Mouse (Mus musculus) thymus, postnatal 0 days (tissue): ENCODE results near the gene Mcm2. TPM values are rescaled to one million over a fixed set of nuclear protein-coding genes. Genes with fewer than 3 reads are reported as not detected.

ENCODE experiments used
- DNase-seq: peaks from one replicate; pipeline ENCODE4 v3.0.0-alpha.2; 2015; ENCODE audit warnings: low spot score
- polyA plus RNA-seq: library from polyadenylated mRNA; unstranded; fragments of >200 nt; fragmentation: Nextera tagmentation; extraction: Ambion mirVana; gene quantifications from 2 replicates; pipeline ENCODE4 v1.2.1, GENCODE M21; 2015

Mcm2 gene
- polyA plus RNA-seq, 1 experiment from 2014 or later, result 138 TPM

DNA sequence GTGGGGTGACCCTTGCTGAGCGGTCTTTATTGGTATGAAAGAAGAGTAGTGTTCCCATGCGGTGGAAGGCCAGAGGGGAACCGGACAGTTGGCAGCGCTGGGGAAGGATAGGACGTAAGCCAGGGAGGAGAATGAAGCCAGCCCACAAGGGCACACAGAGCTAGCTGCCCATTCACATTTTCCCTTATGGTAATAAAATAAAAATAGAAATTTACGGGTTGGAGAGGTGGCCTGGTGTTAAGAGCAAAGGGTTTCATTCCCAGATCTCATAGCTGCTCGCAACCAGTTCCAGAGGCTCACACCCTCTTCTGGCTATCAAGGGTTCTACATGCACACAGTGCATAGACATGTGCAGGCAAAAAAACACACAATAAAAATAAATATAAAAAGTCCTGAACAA is 48.5 kb downstream of the Mcm2 start:
- DNase-seq, result no peak

DNA sequence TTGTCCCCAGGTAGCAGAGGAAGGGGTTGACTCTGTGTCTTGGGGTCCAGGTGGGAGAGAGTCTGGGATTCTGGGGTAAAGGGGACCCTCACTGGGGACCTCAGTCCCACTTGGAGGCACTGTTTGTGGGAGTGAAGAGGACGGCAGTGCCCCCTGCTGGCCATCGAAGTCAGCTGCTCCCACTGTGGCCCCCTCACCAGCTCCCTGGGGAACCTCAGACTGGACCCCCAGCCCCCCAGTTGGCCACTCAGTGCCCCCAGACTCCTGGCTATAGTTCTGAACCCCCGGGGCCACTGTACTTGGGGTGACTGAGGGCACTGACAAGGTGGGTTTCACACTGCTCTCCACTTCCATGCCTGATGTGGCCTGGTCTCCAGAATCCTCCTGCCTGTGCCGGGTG is 49.3 kb downstream of the Mcm2 start:
- DNase-seq, result peak; percentile 56

DNA sequence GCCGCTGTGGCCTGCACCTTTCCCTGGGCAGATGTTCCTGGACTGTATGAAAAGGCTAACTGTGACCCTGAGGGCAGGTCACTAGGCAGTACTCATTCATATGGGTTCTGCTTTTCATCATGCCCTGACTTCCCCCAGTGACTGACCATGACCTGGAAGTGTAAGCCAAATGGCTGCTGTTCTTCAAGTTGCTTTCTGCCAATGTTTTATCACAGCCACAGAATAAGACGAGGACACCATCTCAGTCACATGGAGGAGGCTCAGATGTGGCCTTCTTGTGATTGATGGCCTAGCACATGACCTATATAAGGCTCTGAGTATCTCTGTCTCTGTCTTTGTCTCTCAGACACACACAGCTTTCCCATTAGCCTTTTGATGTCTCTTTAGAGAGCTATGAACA is 51.0 kb downstream of the Mcm2 start:
- DNase-seq, result no peak

DNA sequence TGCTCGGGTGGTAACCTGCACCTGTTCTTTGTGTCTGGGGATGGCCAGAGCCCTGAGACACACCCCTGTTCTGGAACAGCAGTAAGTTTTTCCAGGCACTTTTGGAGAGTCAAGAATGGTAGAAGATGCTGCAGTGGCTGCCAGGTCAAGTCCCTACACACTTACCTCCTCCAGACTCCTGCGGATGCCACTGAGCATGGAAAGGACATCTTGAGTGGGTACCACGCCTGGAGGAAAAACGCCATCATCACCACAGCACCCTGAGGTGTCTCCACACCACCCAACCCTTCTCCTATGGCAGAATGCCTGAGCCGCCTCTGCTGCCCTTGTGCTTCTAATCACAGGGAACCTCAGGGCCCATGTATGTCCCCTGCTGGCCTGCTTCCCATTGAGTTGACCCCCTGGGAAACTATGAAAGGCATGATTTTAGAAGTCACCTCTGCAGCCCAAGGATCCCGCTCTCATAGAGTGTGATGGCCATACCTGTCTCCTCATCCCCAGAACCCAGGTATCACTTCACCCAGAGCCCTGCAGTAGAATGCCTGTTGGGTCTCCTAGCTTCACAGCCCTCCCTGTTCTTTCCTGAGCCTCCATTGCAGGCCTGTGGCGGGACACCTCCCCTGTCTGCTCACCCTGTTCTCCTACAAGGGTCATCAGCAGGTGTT is 53.5 kb downstream of the Mcm2 start:
- DNase-seq, result no peak

DNA sequence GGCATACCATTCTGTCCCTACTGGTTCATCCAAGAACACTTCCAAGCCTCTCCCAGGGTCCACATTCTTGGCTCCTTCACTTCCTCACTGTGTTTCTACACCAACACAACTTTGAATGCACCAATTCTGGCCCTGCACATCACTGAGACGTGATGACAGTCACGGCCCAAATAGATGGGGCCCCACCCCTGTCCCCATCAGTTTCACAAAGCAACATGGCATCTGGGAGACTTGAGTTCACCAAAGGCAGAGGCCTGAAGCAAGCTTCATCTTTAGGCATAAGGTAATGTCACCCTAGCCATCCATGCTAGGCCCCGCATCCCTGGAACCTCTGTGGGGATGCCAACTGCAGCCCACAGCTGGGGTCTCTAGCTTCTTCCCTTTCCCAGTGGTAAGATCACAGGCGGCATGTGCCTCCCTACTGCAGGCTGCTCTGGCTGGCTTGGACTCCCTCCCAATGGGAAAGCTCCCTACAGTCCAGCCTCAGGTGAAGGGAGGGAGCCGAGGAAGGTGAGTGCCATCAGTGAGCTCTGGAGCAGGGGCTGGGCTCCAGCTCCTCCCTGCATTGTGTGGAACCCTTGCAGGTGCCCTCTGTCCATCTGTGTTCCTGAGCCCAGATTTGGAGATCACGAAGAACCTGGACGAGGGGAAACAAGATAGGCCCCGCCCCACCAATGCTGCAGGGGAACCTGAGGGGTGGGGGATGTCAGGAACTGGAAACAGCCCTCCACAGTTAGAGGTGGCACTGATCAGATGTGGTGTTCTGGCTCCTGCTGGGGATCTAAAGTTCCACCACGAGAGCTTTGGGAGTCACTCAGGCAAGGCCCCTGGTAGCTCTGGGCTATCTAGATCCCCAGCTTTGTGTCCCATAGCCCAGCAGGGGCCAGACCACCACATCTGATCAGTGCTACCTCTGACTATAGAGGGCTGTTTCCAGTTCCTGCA is 54.5 kb downstream of the Mcm2 start:
- no peak for DNase-seq

DNA sequence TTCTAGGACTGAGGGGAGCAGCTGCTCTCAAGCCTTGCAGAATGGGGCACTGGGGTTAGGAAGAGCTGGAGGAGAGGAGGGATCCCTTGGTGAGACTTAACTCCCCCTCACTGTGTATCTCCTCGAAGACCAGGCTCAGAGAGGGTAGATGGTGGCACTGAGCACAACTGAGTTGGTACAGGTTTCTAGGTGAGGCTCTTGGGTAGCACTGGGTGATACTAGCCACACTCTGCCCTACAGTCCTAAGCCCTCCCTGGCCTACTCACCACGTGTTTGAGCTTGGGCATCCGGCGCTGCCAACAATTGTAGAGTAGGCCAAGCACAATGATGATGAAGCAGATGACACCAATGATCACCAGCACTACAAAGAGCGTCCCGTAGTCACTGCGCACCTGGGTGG is 55.3 kb downstream of the Mcm2 start:
- no peak for DNase-seq

DNA sequence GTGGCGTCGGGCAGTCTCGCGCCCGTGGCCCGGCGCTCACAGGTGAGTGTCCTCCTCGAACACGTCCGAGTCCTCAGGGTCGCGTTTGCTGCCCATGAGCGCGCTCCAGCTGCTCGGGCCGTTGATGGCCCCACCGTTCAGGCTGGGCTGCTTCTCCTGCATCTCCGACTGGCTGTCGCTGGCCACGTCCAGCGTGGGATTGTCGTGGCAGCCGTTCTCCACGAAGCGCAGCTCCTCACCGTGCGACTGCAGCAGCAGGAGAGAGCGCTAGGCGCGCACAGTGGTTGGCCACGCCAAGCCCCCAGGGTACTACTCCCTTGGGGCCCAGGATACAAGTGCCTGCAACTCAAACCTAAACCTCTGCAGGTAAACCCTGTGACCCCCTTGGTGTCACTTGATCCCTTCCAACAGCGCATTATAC is 55.8 kb downstream of the Mcm2 start:
- peak; percentile 48 for DNase-seq

DNA sequence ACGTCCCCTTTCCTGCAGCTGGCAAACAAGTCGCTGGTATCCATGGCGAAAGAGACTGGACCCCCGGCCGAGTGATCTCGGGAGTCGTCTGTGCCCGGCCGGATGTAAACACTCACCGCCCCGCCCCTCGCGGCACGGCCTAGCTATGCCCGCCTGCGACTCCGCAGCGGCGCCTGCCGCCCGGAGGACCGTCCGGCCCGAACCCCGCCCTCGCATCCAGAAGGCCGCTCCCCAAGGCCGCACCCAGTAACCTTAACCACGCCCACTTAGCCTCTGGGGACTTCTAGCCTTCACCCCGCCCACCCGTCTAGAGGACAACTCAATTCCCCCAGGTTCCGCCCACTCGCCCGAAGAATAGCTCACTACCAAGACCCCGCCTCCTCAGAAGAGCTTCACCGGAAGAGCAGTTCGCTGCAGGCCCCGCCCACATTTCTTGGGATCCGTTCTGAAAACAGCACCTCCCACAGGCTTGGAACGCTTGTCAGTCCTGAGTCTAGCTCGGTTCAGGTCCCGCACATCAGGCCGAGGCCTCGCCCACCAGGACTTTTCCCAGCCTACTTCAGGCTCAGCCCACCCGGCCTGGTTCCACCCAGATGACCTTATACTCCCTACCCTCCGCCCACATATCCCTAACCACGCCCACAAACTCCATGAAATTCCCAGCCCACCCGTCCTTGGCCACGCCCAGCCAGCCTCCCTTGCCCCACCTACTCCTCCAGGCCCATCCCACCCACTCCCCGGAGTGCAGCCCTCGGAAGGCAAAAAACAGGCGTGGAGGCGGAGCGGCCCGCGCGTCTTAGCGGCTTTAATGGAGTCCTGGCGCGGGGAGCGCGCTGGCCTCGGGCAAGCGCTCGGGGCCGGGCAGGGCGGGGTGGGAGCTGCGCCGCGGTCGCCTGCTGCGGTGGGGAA is 56.5 kb downstream of the Mcm2 start, which contains the start of gene Abtb1:
Gene Abtb1, minus strand, starts transcription at position 204 of the 909 bp plus-strand sequence.
- peak; percentile 99 for DNase-seq

DNA sequence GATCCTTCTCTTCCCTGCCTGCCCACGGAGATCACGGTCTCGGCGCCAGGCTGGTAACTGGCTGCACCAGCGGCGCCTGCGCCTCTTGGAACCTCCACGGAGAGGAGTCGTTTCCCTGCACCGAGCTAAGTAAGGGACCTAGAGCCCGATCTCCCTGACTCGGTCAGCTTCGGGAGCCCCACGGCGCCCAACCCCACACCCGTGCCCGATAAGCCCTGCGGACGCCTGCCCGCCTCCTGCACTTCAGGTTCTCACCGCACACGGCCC is 57.1 kb downstream of the Mcm2 start:
- no peak for DNase-seq

DNA sequence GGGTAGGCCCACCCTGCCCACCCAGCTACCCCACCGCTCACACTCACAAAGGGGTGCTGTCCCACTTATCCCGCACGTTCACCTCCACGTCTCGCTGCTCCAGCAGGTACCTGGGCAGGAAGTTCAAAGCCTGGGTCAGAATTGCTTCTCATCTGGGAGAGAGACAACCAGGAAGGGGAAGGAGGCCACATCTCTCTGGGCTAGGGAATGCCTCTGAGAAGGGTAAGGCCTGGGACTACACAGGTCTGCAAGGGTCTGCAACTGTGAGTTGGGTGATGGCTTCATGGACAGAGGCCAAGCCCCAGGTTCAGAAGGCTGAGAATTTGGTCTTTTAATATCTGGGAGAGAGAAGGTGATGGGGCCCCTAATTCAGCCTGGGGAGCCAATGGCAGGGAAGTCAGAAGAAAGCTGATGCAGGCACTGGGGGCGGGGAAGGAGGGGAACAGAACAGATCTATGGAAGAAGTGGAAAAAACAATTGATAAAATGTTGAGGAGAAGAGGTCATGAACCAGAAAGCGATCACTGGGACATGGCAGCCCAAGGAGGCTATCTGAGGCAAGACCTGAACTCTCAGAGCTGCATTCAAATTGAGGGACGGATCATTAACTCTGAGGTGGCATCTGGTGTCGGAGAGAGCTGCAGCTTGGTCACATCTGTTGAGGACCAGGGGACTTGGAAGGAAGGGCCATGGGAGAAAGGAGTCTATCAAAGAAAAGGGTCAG is 57.6 kb downstream of the Mcm2 start:
- DNase-seq, result no peak

DNA sequence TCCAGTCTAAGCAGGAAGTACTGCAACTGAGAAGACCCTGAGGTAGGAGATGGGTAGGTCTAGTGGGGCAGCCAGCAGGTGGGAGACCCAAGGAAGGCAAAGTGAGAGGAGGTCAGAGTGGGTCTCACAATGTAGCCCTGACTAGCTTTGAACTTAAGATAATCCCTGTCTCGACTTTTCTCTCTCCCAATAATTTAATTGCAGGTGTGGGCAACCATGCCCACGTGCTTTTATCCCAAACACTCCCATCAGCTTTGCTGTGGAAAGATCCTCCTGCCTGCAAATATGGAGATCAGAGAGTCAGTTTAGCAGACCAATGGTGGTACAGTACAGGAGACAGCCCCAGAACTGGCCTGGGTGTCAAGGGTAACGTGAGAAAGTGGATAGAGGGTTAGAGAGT is 58.4 kb downstream of the Mcm2 start:
- no peak for DNase-seq

DNA sequence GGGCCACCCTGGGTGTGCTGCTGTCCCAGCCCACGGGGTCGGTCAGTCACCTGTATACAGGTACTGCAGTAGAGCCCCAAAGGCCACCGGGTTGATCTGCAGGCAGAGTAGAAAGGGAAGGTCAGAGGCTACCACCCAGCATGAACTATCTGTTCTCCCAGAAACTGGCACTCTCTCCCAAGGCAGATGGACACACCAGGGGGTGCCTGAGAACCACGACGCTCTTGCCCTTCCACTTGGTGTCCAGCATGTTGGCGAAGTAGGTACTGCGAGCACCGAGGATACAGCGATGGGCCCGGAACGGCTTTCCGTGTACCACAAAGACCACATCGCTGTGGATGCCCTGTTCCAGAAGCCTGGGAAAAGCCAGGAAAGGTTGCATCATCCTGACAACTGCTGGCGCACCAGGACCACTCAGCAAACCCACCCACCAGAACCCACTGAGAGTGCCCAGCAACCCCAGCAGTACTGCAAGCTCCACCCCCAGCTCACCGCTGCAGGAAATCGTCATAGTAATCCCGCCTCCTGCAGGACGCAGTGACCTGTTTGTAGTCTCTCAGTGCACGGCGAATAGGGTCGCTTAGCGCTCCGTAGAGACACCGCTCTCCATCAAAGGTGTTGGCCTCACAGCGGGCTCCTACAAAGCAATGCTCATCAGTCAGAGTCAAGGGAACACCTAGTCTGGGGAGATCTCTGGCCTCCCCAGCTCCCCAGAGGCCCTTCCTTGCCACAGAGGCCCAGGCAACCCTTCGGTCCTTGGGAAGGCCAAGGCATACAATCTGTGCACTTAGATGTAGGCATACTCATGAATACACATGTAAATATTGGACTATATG is 59.2 kb downstream of the Mcm2 start:
- no peak for DNase-seq

DNA sequence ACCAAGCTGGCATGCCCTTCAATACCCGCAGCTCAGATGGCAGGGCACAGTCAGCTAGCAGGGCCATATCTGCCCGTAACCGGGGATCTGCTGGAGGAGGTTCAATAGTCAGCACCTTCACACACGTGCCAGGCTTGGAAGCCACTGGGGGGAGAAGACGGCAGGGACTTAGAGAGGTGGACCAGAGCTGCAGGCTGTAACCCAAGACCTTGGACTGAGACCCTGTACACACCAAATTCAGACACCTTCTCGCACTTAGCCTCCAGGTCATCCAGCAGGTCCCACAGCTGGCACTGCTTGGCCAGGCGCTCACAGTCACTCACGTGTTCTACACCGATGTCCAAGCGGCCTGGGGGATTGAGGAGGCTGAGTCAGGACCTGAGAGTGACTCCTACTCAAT is 60.0 kb downstream of the Mcm2 start:
- no peak for DNase-seq

DNA sequence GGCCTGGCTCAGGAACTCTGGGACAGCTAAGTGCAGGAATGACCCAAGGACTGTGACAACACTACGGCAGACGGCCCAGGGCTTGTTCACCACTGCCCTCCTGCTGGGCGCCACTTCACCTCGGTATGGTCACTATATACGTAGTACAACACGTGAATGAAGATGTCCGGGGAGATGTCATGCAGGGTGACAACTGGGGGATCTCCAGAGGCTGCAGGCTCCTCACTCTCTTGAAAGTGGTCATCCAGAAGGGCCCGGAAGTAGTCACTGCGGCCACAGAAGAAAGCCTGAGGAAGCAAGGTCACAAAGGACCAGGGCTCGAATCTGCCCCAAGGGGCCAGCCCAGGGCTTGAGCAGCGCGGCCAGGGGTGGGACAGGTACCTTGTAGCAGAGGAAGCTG is 60.6 kb downstream of the Mcm2 start:
- no peak for DNase-seq

DNA sequence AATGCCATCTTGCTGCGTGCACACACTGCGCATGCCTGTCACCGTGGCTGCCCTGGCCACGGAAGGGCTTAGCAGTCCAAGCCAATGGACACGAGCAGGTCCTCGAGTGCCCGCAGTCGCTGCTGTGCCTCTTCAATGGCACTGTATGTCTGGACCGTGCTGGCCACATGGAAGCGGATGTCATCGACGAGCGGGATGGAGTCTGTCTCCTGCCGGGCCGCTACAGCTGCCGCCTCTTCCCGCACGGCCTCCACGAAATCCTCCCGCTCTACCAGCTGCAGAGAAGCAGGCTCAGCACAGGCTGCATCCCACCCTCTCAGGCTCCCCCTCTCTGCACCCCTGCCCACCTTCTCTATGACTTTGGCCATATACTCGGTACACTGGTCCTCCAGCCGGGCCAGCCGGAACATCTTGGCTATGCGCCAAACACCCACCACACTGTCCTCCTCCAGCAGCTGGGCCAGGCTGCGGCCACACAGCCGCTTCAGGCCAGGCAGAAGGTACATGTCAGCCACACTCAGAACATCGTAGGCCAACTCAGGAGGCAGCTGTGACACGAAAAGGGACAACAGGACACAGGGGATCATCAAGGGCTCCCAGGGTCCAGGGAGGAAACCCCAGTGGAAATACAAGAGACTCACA is 62.3 kb downstream of the Mcm2 start:
- no peak for DNase-seq

DNA sequence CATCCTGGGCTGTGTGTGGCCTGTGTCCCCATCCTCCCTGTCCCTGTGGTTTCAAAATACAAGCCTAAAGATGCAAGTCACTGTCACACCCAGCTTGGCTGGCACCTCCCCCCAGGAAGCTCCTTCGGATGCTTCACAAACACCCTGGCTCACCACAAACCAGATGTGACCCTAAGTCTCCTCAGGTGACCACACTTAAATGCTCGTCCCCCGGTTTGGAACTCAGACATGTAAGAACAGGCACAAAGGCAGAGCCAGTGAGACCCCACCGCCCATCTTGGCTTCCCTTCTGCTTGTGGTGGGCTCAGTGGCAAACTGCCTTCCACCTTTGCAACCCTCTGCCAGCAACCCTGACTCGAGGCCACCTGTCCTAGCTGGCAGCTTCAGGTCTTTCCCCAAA is 63.5 kb downstream of the Mcm2 start:
- peak; percentile 48 for DNase-seq
